Mouse (Mus musculus): ENCODE measurements around the gene Pik3r6. TPM values are rescaled to one million over a fixed set of nuclear protein-coding genes. Genes with fewer than 3 reads are reported as not detected.
A peak's percentile ranks its signal among the peaks of the same experiment; 100 is the strongest.

Pik3r6 gene
- polyA plus RNA-seq, 1 experiment from 2014 or later, result 1.0 TPM

- no peaks in the 10 kb centered on the region for H3K9me3 ChIP-seq (ENCODE audit: control insufficient read depth)
- no peak overlapping the region for H3K4me2 ChIP-seq (replicated peaks; ENCODE audit: low read depth)
- H3K4me3 ChIP-seq (ENCODE audit: low read depth, low read length), result no peak overlapping the region
- no peak overlapping the region for H3K27ac ChIP-seq (ENCODE audit: low read depth, low read length)
- 85% methylated on average over 3 of the region's 3 CpGs for WGBS
- H3K9ac ChIP-seq (ENCODE audit: low read depth, low read length), result no peak overlapping the region
- H3K36me3 ChIP-seq (ENCODE audit: control insufficient read depth, insufficient read depth), result no peaks in the 10 kb centered on the region
- H3K27me3 ChIP-seq (replicated peaks; ENCODE audit: control insufficient read depth, insufficient read depth, low read length), result no peaks in the 10 kb centered on the region
- H3K4me1 ChIP-seq (replicated peaks; ENCODE audit: control insufficient read depth, insufficient read depth, low read length), result no peaks in the 10 kb centered on the region
- ATAC-seq, result no peak
- TF ChIP-seq CTCF (IDR thresholded peaks at IDR 0.05; ENCODE audit: low read depth), result no peak
Measured at GRCm38 (mm10) chr11:68484431-68484830, 18.4 kb upstream of the Pik3r6 start.

- Histone ChIP-seq H3K4me2 (replicated peaks; ENCODE audit: low read depth) (no peak overlapping the region), H3K9ac (ENCODE audit: low read depth, low read length) (no peak overlapping the region), H3K4me1 (replicated peaks; ENCODE audit: control insufficient read depth, insufficient read depth, low read length) (no peaks in the 10 kb centered on the region), H3K27ac (ENCODE audit: low read depth, low read length) (no peak overlapping the region), H3K9me3 (ENCODE audit: control insufficient read depth) (no peaks in the 10 kb centered on the region), H3K36me3 (ENCODE audit: control insufficient read depth, insufficient read depth) (no peaks in the 10 kb centered on the region), H3K27me3 (replicated peaks; ENCODE audit: control insufficient read depth, insufficient read depth, low read length) (no peaks in the 10 kb centered on the region), H3K4me3 (ENCODE audit: low read depth, low read length) (no peak overlapping the region)
- WGBS, result 37% methylated on average over 8 of the region's 8 CpGs
- ATAC-seq, result no peak
- peak; percentile 90 for TF ChIP-seq CTCF (IDR thresholded peaks at IDR 0.05; ENCODE audit: low read depth)
Measured at GRCm38 (mm10) chr11:68485206-68485942, 17.4 kb upstream of the Pik3r6 start.

- no peak overlapping the region for H3K27ac ChIP-seq (ENCODE audit: low read depth, low read length)
- H3K36me3 ChIP-seq (ENCODE audit: control insufficient read depth, insufficient read depth), result no peaks in the 10 kb centered on the region
- WGBS, result 95% methylated on average over 3 of the region's 3 CpGs
- no peak overlapping the region for H3K4me2 ChIP-seq (replicated peaks; ENCODE audit: low read depth)
- peak; percentile 40 for TF ChIP-seq CTCF (IDR thresholded peaks at IDR 0.05; ENCODE audit: low read depth)
- no peaks in the 10 kb centered on the region for H3K4me1 ChIP-seq (replicated peaks; ENCODE audit: control insufficient read depth, insufficient read depth, low read length)
- H3K9me3 ChIP-seq (ENCODE audit: control insufficient read depth), result no peaks in the 10 kb centered on the region
- H3K4me3 ChIP-seq (ENCODE audit: low read depth, low read length), result no peak overlapping the region
- H3K9ac ChIP-seq (ENCODE audit: low read depth, low read length), result no peak overlapping the region
- ATAC-seq, result no peak
- H3K27me3 ChIP-seq (replicated peaks; ENCODE audit: control insufficient read depth, insufficient read depth, low read length), result no peaks in the 10 kb centered on the region
Measured at GRCm38 (mm10) chr11:68486093-68486492, 16.7 kb upstream of the Pik3r6 start.

- TF ChIP-seq CTCF (IDR thresholded peaks at IDR 0.05; ENCODE audit: low read depth), result no peak
- no peak overlapping the region for H3K9ac ChIP-seq (ENCODE audit: low read depth, low read length)
- H3K4me1 ChIP-seq (replicated peaks; ENCODE audit: control insufficient read depth, insufficient read depth, low read length), result no peaks in the 10 kb centered on the region
- ATAC-seq, result no peak
- no peak overlapping the region for H3K27ac ChIP-seq (ENCODE audit: low read depth, low read length)
- no peaks in the 10 kb centered on the region for H3K9me3 ChIP-seq (ENCODE audit: control insufficient read depth)
- no peak overlapping the region for H3K4me3 ChIP-seq (ENCODE audit: low read depth, low read length)
- WGBS, result 89% methylated on average over 10 of the region's 10 CpGs
- no peaks in the 10 kb centered on the region for H3K27me3 ChIP-seq (replicated peaks; ENCODE audit: control insufficient read depth, insufficient read depth, low read length)
- no peak overlapping the region for H3K4me2 ChIP-seq (replicated peaks; ENCODE audit: low read depth)
- no peaks in the 10 kb centered on the region for H3K36me3 ChIP-seq (ENCODE audit: control insufficient read depth, insufficient read depth)
Measured at GRCm38 (mm10) chr11:68487720-68488119, 15.1 kb upstream of the Pik3r6 start.

GRCm38 (mm10) chr11:68488256-68488824 lies 14.5 kb upstream of the Pik3r6 start:
- no peak overlapping the region for H3K27ac ChIP-seq (ENCODE audit: low read depth, low read length)
- no peak for ATAC-seq
- WGBS, result 56% methylated on average over 6 of the region's 6 CpGs

GRCm38 (mm10) chr11:68489236-68489635 lies 13.6 kb upstream of the Pik3r6 start:
- 67% methylated on average over 2 of the region's 2 CpGs for WGBS
- H3K4me1 ChIP-seq (replicated peaks; ENCODE audit: control insufficient read depth, insufficient read depth, low read length), result no peaks in the 10 kb centered on the region
- H3K36me3 ChIP-seq (ENCODE audit: control insufficient read depth, insufficient read depth), result no peaks in the 10 kb centered on the region
- H3K27me3 ChIP-seq (replicated peaks; ENCODE audit: control insufficient read depth, insufficient read depth, low read length), result no peaks in the 10 kb centered on the region
- H3K4me2 ChIP-seq (replicated peaks; ENCODE audit: low read depth), result no peak overlapping the region
- no peak overlapping the region for H3K27ac ChIP-seq (ENCODE audit: low read depth, low read length)
- no peak overlapping the region for H3K9ac ChIP-seq (ENCODE audit: low read depth, low read length)
- no peak for TF ChIP-seq CTCF (IDR thresholded peaks at IDR 0.05; ENCODE audit: low read depth)
- no peaks in the 10 kb centered on the region for H3K9me3 ChIP-seq (ENCODE audit: control insufficient read depth)
- no peak overlapping the region for H3K4me3 ChIP-seq (ENCODE audit: low read depth, low read length)
- ATAC-seq, result no peak

More at GRCm38 (mm10) chr11:68488256-68488824, 14.5 kb upstream of the Pik3r6 start:
- H3K27me3 ChIP-seq (replicated peaks; ENCODE audit: control insufficient read depth, insufficient read depth, low read length), result no peaks in the 10 kb centered on the region
- H3K4me1 ChIP-seq (replicated peaks; ENCODE audit: control insufficient read depth, insufficient read depth, low read length), result no peaks in the 10 kb centered on the region
- TF ChIP-seq CTCF (IDR thresholded peaks at IDR 0.05; ENCODE audit: low read depth), result peak; percentile 16; the same call in 1 of the 2 replicates
- no peak overlapping the region for H3K4me3 ChIP-seq (ENCODE audit: low read depth, low read length)
- H3K4me2 ChIP-seq (replicated peaks; ENCODE audit: low read depth), result no peak overlapping the region
- no peaks in the 10 kb centered on the region for H3K36me3 ChIP-seq (ENCODE audit: control insufficient read depth, insufficient read depth)
- no peaks in the 10 kb centered on the region for H3K9me3 ChIP-seq (ENCODE audit: control insufficient read depth)
- H3K9ac ChIP-seq (ENCODE audit: low read depth, low read length), result no peak overlapping the region
